Mouse (Mus musculus): Measurements from ENCODE around the gene Rilpl1. TPM values are rescaled to one million over a fixed set of nuclear protein-coding genes. Genes with fewer than 3 reads are reported as not detected.
A peak's percentile ranks its signal among the peaks of the same experiment; 100 is the strongest.
"Not testable (repeated sequence)": the region's sequence is repeated elsewhere in the genome, so short reads cannot be mapped to it uniquely, and the experiment has no call there.

The Rilpl1 gene
- polyA plus RNA-seq, 1 experiment from 2014 or later: 28.3 TPM

- H3K9me3 ChIP-seq (ENCODE audit: control insufficient read depth, low read length); H3K27me3 ChIP-seq (ENCODE audit: control insufficient read depth, insufficient read depth, low read length); H3K9ac ChIP-seq (ENCODE audit: low read length); H3K4me3 ChIP-seq (ENCODE audit: control insufficient read depth in 1 of 2, insufficient read depth in 1 of 2, low read depth in 1 of 2, low read length in 2 of 2); H3K27ac ChIP-seq (replicated peaks in 1 of 2; ENCODE audit: control insufficient read depth in 1 of 2, insufficient read depth in 1 of 2, low read depth in 2 of 2, low read length in 2 of 2); ATAC-seq (ENCODE audit: insufficient number of reproducible peaks, insufficient read depth, low FRiP score, low read depth); H3K4me2 ChIP-seq (ENCODE audit: low read length): not testable (repeated sequence)
- WGBS: 84% methylated on average over 2 of the region's 4 CpGs
- Histone ChIP-seq H3K4me1 (ENCODE audit: control insufficient read depth in 2 of 2, insufficient read depth in 2 of 2, low read length in 2 of 2) (peaks cover 11 to 16% of the 10 kb centered on the region in 2 experiments), H3K36me3 (ENCODE audit: control insufficient read depth, insufficient read depth, low read length) (peaks cover 79% of the 10 kb centered on the region)
These were observed 31.2 kb downstream of the Rilpl1 start for GRCm38 (mm10) chr5:124500037-124500436.

- Histone ChIP-seq H3K36me3 (ENCODE audit: control insufficient read depth, insufficient read depth, low read length) (peaks cover 76% of the 10 kb centered on the region), H3K4me2 (ENCODE audit: low read length) (no peak overlapping the region), H3K9ac (ENCODE audit: low read length) (no peak overlapping the region), H3K9me3 (ENCODE audit: control insufficient read depth, low read length) (no peaks in the 10 kb centered on the region), H3K27ac (replicated peaks in 1 of 2; ENCODE audit: control insufficient read depth in 1 of 2, insufficient read depth in 1 of 2, low read depth in 2 of 2, low read length in 2 of 2) (peak overlapping the region; percentile 75 to 83), H3K4me3 (ENCODE audit: control insufficient read depth in 1 of 2, insufficient read depth in 1 of 2, low read depth in 1 of 2, low read length in 2 of 2) (no peak overlapping the region), H3K27me3 (ENCODE audit: control insufficient read depth, insufficient read depth, low read length) (no peaks in the 10 kb centered on the region), H3K4me1 (ENCODE audit: control insufficient read depth in 2 of 2, insufficient read depth in 2 of 2, low read length in 2 of 2) (peaks cover 11 to 16% of the 10 kb centered on the region in 2 experiments)
- 33% methylated on average over 5 of the region's 5 CpGs for whole genome bisulfite sequencing
- ATAC-seq (ENCODE audit: insufficient number of reproducible peaks, insufficient read depth, low FRiP score, low read depth): no peak
These were observed 32.2 kb downstream of the Rilpl1 start for GRCm38 (mm10) chr5:124499001-124499400.

GRCm38 (mm10) chr5:124498221-124498876 is 32.8 kb downstream of the Rilpl1 start:
- H3K27ac ChIP-seq (replicated peaks in 1 of 2; ENCODE audit: control insufficient read depth in 1 of 2, insufficient read depth in 1 of 2, low read depth in 2 of 2, low read length in 2 of 2): peak overlapping the region; percentile 75 to 83
- H3K4me3 ChIP-seq (ENCODE audit: control insufficient read depth in 1 of 2, insufficient read depth in 1 of 2, low read depth in 1 of 2, low read length in 2 of 2): no peak overlapping the region
- no peaks in the 10 kb centered on the region for H3K9me3 ChIP-seq (ENCODE audit: control insufficient read depth, low read length)
- peaks cover 76% of the 10 kb centered on the region for H3K36me3 ChIP-seq (ENCODE audit: control insufficient read depth, insufficient read depth, low read length)
- ATAC-seq (ENCODE audit: insufficient number of reproducible peaks, insufficient read depth, low FRiP score, low read depth): peak; percentile 63; the same call in 1 of the 2 replicates
- 33% methylated on average over 9 of the region's 9 CpGs for WGBS
- no peak overlapping the region for H3K4me2 ChIP-seq (ENCODE audit: low read length)
- H3K9ac ChIP-seq (ENCODE audit: low read length): peak overlapping the region; percentile 16; the same call in 1 of the 2 replicates
- peaks cover 11 to 16% of the 10 kb centered on the region in 2 experiments for H3K4me1 ChIP-seq (ENCODE audit: control insufficient read depth in 2 of 2, insufficient read depth in 2 of 2, low read length in 2 of 2)
- no peaks in the 10 kb centered on the region for H3K27me3 ChIP-seq (ENCODE audit: control insufficient read depth, insufficient read depth, low read length)

GRCm38 (mm10) chr5:124496614-124497514 is 34.3 kb downstream of the Rilpl1 start:
- Histone ChIP-seq H3K27ac (replicated peaks in 1 of 2; ENCODE audit: control insufficient read depth in 1 of 2, insufficient read depth in 1 of 2, low read depth in 2 of 2, low read length in 2 of 2) (no peak overlapping the region), H3K4me1 (ENCODE audit: control insufficient read depth in 2 of 2, insufficient read depth in 2 of 2, low read length in 2 of 2) (peaks cover 11 to 16% of the 10 kb centered on the region in 2 experiments), H3K4me3 (ENCODE audit: control insufficient read depth in 1 of 2, insufficient read depth in 1 of 2, low read depth in 1 of 2, low read length in 2 of 2) (no peak overlapping the region), H3K9ac (ENCODE audit: low read length) (no peak overlapping the region), H3K9me3 (ENCODE audit: control insufficient read depth, low read length) (no peaks in the 10 kb centered on the region), H3K4me2 (ENCODE audit: low read length) (no peak overlapping the region), H3K27me3 (ENCODE audit: control insufficient read depth, insufficient read depth, low read length) (no peaks in the 10 kb centered on the region), H3K36me3 (ENCODE audit: control insufficient read depth, insufficient read depth, low read length) (peaks cover 76% of the 10 kb centered on the region)
- 69% methylated on average over 15 of the region's 15 CpGs for WGBS
- no peak for ATAC-seq (ENCODE audit: insufficient number of reproducible peaks, insufficient read depth, low FRiP score, low read depth)

- Histone ChIP-seq H3K9me3 (ENCODE audit: control insufficient read depth, low read length) (no peaks in the 10 kb centered on the region), H3K4me1 (ENCODE audit: control insufficient read depth in 2 of 2, insufficient read depth in 2 of 2, low read length in 2 of 2) (peaks cover 11 to 16% of the 10 kb centered on the region in 2 experiments), H3K27ac (replicated peaks in 1 of 2; ENCODE audit: control insufficient read depth in 1 of 2, insufficient read depth in 1 of 2, low read depth in 2 of 2, low read length in 2 of 2) (no peak overlapping the region), H3K9ac (ENCODE audit: low read length) (no peak overlapping the region), H3K4me2 (ENCODE audit: low read length) (no peak overlapping the region), H3K36me3 (ENCODE audit: control insufficient read depth, insufficient read depth, low read length) (peaks cover 75% of the 10 kb centered on the region), H3K27me3 (ENCODE audit: control insufficient read depth, insufficient read depth, low read length) (no peaks in the 10 kb centered on the region), H3K4me3 (ENCODE audit: control insufficient read depth in 1 of 2, insufficient read depth in 1 of 2, low read depth in 1 of 2, low read length in 2 of 2) (no peak overlapping the region)
- no peak for ATAC-seq (ENCODE audit: insufficient number of reproducible peaks, insufficient read depth, low FRiP score, low read depth)
- WGBS: 77% methylated on average over 7 of the region's 7 CpGs
These were observed 35.6 kb downstream of the Rilpl1 start for GRCm38 (mm10) chr5:124495547-124495946.

- H3K4me2 ChIP-seq (ENCODE audit: low read length): no peak overlapping the region
- ATAC-seq (ENCODE audit: insufficient number of reproducible peaks, insufficient read depth, low FRiP score, low read depth): no peak
- H3K4me1 ChIP-seq (ENCODE audit: control insufficient read depth in 2 of 2, insufficient read depth in 2 of 2, low read length in 2 of 2): peaks cover 6% of the 10 kb centered on the region in 2 experiments
- no peaks in the 10 kb centered on the region for H3K9me3 ChIP-seq (ENCODE audit: control insufficient read depth, low read length)
- H3K27me3 ChIP-seq (ENCODE audit: control insufficient read depth, insufficient read depth, low read length): no peaks in the 10 kb centered on the region
- peaks cover 81% of the 10 kb centered on the region for H3K36me3 ChIP-seq (ENCODE audit: control insufficient read depth, insufficient read depth, low read length)
- WGBS: 79% methylated on average over 11 of the region's 11 CpGs
- H3K4me3 ChIP-seq (ENCODE audit: control insufficient read depth in 1 of 2, insufficient read depth in 1 of 2, low read depth in 1 of 2, low read length in 2 of 2): no peak overlapping the region
- H3K9ac ChIP-seq (ENCODE audit: low read length): no peak overlapping the region
- no peak overlapping the region for H3K27ac ChIP-seq (replicated peaks in 1 of 2; ENCODE audit: control insufficient read depth in 1 of 2, insufficient read depth in 1 of 2, low read depth in 2 of 2, low read length in 2 of 2)
These were observed 37.7 kb downstream of the Rilpl1 start for GRCm38 (mm10) chr5:124493455-124493854.

GRCm38 (mm10) chr5:124492618-124493017 is 38.6 kb downstream of the Rilpl1 start:
- H3K36me3 ChIP-seq (ENCODE audit: control insufficient read depth, insufficient read depth, low read length): peaks cover 79% of the 10 kb centered on the region
- no peak overlapping the region for H3K9ac ChIP-seq (ENCODE audit: low read length)
- no peak overlapping the region for H3K27ac ChIP-seq (replicated peaks in 1 of 2; ENCODE audit: control insufficient read depth in 1 of 2, insufficient read depth in 1 of 2, low read depth in 2 of 2, low read length in 2 of 2)
- no peak for ATAC-seq (ENCODE audit: insufficient number of reproducible peaks, insufficient read depth, low FRiP score, low read depth)
- no peak overlapping the region for H3K4me2 ChIP-seq (ENCODE audit: low read length)
- H3K9me3 ChIP-seq (ENCODE audit: control insufficient read depth, low read length): no peaks in the 10 kb centered on the region
- H3K27me3 ChIP-seq (ENCODE audit: control insufficient read depth, insufficient read depth, low read length): no peaks in the 10 kb centered on the region
- no peaks in the 10 kb centered on the region for H3K4me1 ChIP-seq (ENCODE audit: control insufficient read depth in 2 of 2, insufficient read depth in 2 of 2, low read length in 2 of 2)
- WGBS: 89% methylated on average over 4 of the region's 4 CpGs
- no peak overlapping the region for H3K4me3 ChIP-seq (ENCODE audit: control insufficient read depth in 1 of 2, insufficient read depth in 1 of 2, low read depth in 1 of 2, low read length in 2 of 2)
